ENCODE assay signal across 9 mouse cellular contexts in the genomic region with DNA sequence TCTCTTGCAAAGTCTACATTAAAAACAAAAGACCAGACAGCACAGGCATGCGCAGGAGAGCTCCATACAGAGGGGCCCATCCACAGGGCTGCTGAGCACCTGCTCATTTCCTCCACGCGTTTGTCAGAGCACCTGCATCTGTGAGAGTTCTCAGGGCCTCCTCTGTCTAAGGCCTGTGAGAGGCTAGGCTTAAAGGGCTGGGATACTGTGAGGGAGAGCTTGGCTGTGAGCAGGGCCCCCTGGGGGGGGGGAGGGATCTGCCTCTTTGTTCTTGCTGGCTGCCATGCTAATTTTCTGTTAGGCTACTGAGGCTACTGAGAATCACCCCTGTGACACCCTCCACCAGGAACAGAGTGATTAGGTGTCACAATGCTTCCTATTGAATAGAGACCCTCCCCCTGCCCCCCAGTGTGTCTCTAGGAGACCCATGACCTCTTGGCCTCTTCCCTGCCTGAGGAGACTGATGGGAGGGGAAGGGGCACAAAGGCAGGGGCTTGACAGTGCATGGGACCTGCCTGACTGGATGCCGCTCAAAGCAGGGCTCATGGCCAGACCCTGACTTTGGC. TPM values are rescaled to one million over a fixed set of nuclear protein-coding genes. Genes with fewer than 3 reads are reported as not detected.
DNase-seq lines count a peak whose midpoint lies in the region; ATAC-seq lines count a peak whose summit lies in the region.
"Had no signal": no experiment of that assay in that cellular context is flagged by ENCODE, and none has a peak within 500 bp of the region (broad histone marks: within the 10 kb centered on the region; RNA-seq: fewer than 3 reads in every experiment).

No protein-coding gene starts in this region.

- no peak overlapping the region for H3K4me3 ChIP-seq in heart, embryonic 10.5 days
- H3K4me3 ChIP-seq in intestine, embryonic 16.5 days (ENCODE audit: low read length) = no peak overlapping the region
- no peak overlapping the region for H3K4me3 ChIP-seq in liver, embryonic 11.5 days (ENCODE audit: low read depth, low read length)
- H3K4me3 ChIP-seq: liver, embryonic 15.5 days had no signal

- peaks cover 48% of the 10 kb centered on the region for H3K4me1 ChIP-seq in heart, embryonic 10.5 days
- peaks cover 20% of the 10 kb centered on the region for H3K4me1 ChIP-seq in intestine, embryonic 16.5 days (ENCODE audit: control insufficient read depth, insufficient read depth, low read length)
- peaks cover 11% of the 10 kb centered on the region for H3K4me1 ChIP-seq in liver, embryonic 11.5 days (replicated peaks; ENCODE audit: control insufficient read depth, insufficient read depth, low read length)

- no peaks in the 10 kb centered on the region for H3K9me3 ChIP-seq in heart, embryonic 10.5 days
- H3K9me3 ChIP-seq in intestine, embryonic 16.5 days (ENCODE audit: control insufficient read depth, low read length) = no peaks in the 10 kb centered on the region
- H3K9me3 ChIP-seq in liver, embryonic 11.5 days (ENCODE audit: control insufficient read depth, low read length) = no peaks in the 10 kb centered on the region
- H3K9me3 ChIP-seq: liver, embryonic 15.5 days had no signal

- H3K4me2 ChIP-seq in intestine, embryonic 16.5 days (ENCODE audit: low read depth, low read length) = no peak overlapping the region
- H3K4me2 ChIP-seq in liver, embryonic 11.5 days = no peak overlapping the region
- H3K4me2 ChIP-seq: liver, embryonic 15.5 days had no signal

- peak; percentile 66 for ATAC-seq in intestine, embryonic 16.5 days
- ATAC-seq in liver, embryonic 11.5 days (replicated peaks; ENCODE audit: low FRiP score) = no peak

- intact Hi-C loops in heart, postnatal 14 days (cut with DNase I) = loop anchor here (2.0 kb wide), 2 partner anchors 435 to 707 kb away; no protein-coding TSS in a partner anchor

- peak overlapping the region; percentile 59; the same call in 1 of the 2 replicates for H3K27ac ChIP-seq in heart, embryonic 10.5 days
- H3K27ac ChIP-seq in intestine, embryonic 16.5 days (ENCODE audit: low read length) = peak overlapping the region; percentile 66; the same call in 1 of the 2 replicates
- H3K27ac ChIP-seq in liver, embryonic 11.5 days (ENCODE audit: low read depth, low read length) = no peak overlapping the region
- H3K27ac ChIP-seq: liver, embryonic 15.5 days had no signal

- H3K36me3 ChIP-seq in heart, embryonic 10.5 days = no peaks in the 10 kb centered on the region
- no peaks in the 10 kb centered on the region for H3K36me3 ChIP-seq in intestine, embryonic 16.5 days (ENCODE audit: control insufficient read depth, insufficient read depth, low read length)
- no peaks in the 10 kb centered on the region for H3K36me3 ChIP-seq in liver, embryonic 11.5 days (ENCODE audit: control insufficient read depth, insufficient read depth, low read length)
- H3K36me3 ChIP-seq: liver, embryonic 15.5 days had no signal

- WGBS in heart, embryonic 10.5 days = 20% methylated on average over 4 of the region's 4 CpGs
- WGBS in intestine, embryonic 16.5 days = 24% methylated on average over 4 of the region's 4 CpGs
- WGBS in liver, embryonic 11.5 days = 27% methylated on average over 4 of the region's 4 CpGs

- DNase-seq in heart, embryonic 10.5 days (ENCODE audit: low spot score) = no peak
- DNase-seq in heart, postnatal 14 days = no peak
- DNase-seq in embryo, embryonic 9.5 days (ENCODE audit: extremely low spot score) = peak; percentile 84
- peak; percentile 67 for DNase-seq in retina, postnatal 1 day
- no peak for DNase-seq in right cerebral cortex, adult 2 months (ENCODE audit: low spot score in 2 of 2)
- DNase-seq in urinary bladder, postnatal 36 days (ENCODE audit: low spot score in 2 of 2) = no peak
- no peak for DNase-seq in liver, embryonic 11.5 days (ENCODE audit: low spot score)

- H3K27me3 ChIP-seq in heart, embryonic 10.5 days (ENCODE audit: insufficient read depth, poor library complexity, severe bottlenecking) = no peaks in the 10 kb centered on the region
- no peaks in the 10 kb centered on the region for H3K27me3 ChIP-seq in intestine, embryonic 16.5 days (replicated peaks; ENCODE audit: control insufficient read depth, insufficient read depth, low read length)
- H3K27me3 ChIP-seq in liver, embryonic 11.5 days (replicated peaks; ENCODE audit: control insufficient read depth, insufficient read depth, low read length) = 0 out of 2 replicates have a peak, but pooled peaks cover 2% of the 10 kb centered on the region
- H3K27me3 ChIP-seq: liver, embryonic 15.5 days had no signal

- no peak overlapping the region for H3K9ac ChIP-seq in intestine, embryonic 16.5 days (ENCODE audit: low read depth, low read length)
- no peak overlapping the region for H3K9ac ChIP-seq in liver, embryonic 11.5 days (ENCODE audit: low read depth, low read length)
- H3K9ac ChIP-seq: liver, embryonic 15.5 days had no signal

RNA-seq across cellular contexts. Expression of a gene that starts 23.7 kb away (rescaled TPM):
- polyA plus RNA-seq in heart, embryonic 10.5 days (2016; fragmentation: Nextera tagmentation; extraction: Ambion mirVana) = 46.1 and 52.4 TPM in 2 replicates
- 10 to 100 TPM; 34.7 to 38.9 TPM for total RNA-seq in heart, postnatal 14 days (2021)
- 73.7 and 77.0 TPM in 2 replicates for polyA plus RNA-seq in intestine, embryonic 16.5 days (2015; fragmentation: Nextera tagmentation; extraction: Ambion mirVana)
- 55.1 and 56.7 TPM in 2 replicates for polyA plus RNA-seq in liver, embryonic 11.5 days (2014; fragmentation: Nextera tagmentation; extraction: Ambion mirVana)

RNA-seq across cellular contexts. Expression of a gene that starts 27.1 kb away (rescaled TPM):
- polyA plus RNA-seq in heart, embryonic 10.5 days (2016; fragmentation: Nextera tagmentation; extraction: Ambion mirVana) = 184 TPM in 2 replicates
- 10 to 100 TPM; 11.0 to 15.4 TPM for total RNA-seq in heart, postnatal 14 days (2021)
- polyA plus RNA-seq in intestine, embryonic 16.5 days (2015; fragmentation: Nextera tagmentation; extraction: Ambion mirVana) = 90.1 and 101 TPM in 2 replicates
- polyA plus RNA-seq in liver, embryonic 11.5 days (2014; fragmentation: Nextera tagmentation; extraction: Ambion mirVana) = 254 and 284 TPM in 2 replicates

RNA-seq across cellular contexts. Expression of a gene that starts 50.9 kb away (rescaled TPM):
- polyA plus RNA-seq in heart, embryonic 10.5 days (2016; fragmentation: Nextera tagmentation; extraction: Ambion mirVana) = 26.7 and 28.6 TPM in 2 replicates
- total RNA-seq in heart, postnatal 14 days (2021) = 10 to 100 TPM; 26.7 to 27.4 TPM
- 32.0 and 35.6 TPM in 2 replicates for polyA plus RNA-seq in intestine, embryonic 16.5 days (2015; fragmentation: Nextera tagmentation; extraction: Ambion mirVana)
- 9.1 and 10.7 TPM in 2 replicates for polyA plus RNA-seq in liver, embryonic 11.5 days (2014; fragmentation: Nextera tagmentation; extraction: Ambion mirVana)

Comparison
In these comparisons a context has a peak if more than half of its experiments do, and no peak if none do; other contexts are left out.
1. DNase-seq: peak in embryo, embryonic 9.5 days (single experiment) and retina, postnatal 1 day (single experiment); none in heart, embryonic 10.5 days (single experiment), heart, postnatal 14 days (0 of 2), right cerebral cortex, adult 2 months (0 of 2), urinary bladder, postnatal 36 days (0 of 2) and liver, embryonic 11.5 days (single experiment).